Mouse (Mus musculus): ENCODE data around the gene Mapk6. TPM values are rescaled to one million over a fixed set of nuclear protein-coding genes. Genes with fewer than 3 reads are reported as not detected.

The Mapk6 gene
- 7.7 and 13.1 TPM in 2 replicates for polyA plus RNA-seq (2012; rRNA removed; ENCODE audit: low replicate concordance)

GRCm38 (mm10) chr9:75409852-75410378 is at the start of gene Mapk6:
Gene Mapk6 (minus strand): TSS chr9:75410005.

GRCm38 (mm10) chr9:75440796-75441666 is 31.2 kb upstream of the Mapk6 start, which contains the start of gene Leo1:
Gene Leo1 (plus strand): TSS chr9:75441524.

GRCm38 (mm10) chr9:75347458-75347857 is 62.3 kb downstream of the Mapk6 start, which contains the start of gene Bcl2l10:
Gene Bcl2l10 (plus strand): TSS chr9:75347758.

Other genes starting within 250 kb of the Mapk6 start
- gene Myo5c, start 178.0 kb downstream of the Mapk6 start, polyA plus RNA-seq (2012; rRNA removed; ENCODE audit: low replicate concordance): 5.0 and 14.5 TPM in 2 replicates
- 5.7 and 7.3 TPM in 2 replicates for gene Gnb5, start 103.7 kb downstream of the Mapk6 start, polyA plus RNA-seq (2012; rRNA removed; ENCODE audit: low replicate concordance)
- gene Bcl2l10, start 62.2 kb downstream of the Mapk6 start, polyA plus RNA-seq (2012; rRNA removed; ENCODE audit: low replicate concordance): 0.15 TPM in 1 of 2 replicates, not detected in the other
- gene Leo1, start 31.5 kb upstream of the Mapk6 start, polyA plus RNA-seq (2012; rRNA removed; ENCODE audit: low replicate concordance): 1.3 TPM in 2 replicates
- 5.6 and 7.0 TPM in 2 replicates for gene Tmod3, start 149.7 kb upstream of the Mapk6 start, polyA plus RNA-seq (2012; rRNA removed; ENCODE audit: low replicate concordance)
- gene Tmod2, start 201.3 kb upstream of the Mapk6 start, polyA plus RNA-seq (2012; rRNA removed; ENCODE audit: low replicate concordance): 0.07 and 0.12 TPM in 2 replicates
- gene Lysmd2, start 215.7 kb upstream of the Mapk6 start, polyA plus RNA-seq (2012; rRNA removed; ENCODE audit: low replicate concordance): 9.9 and 24.3 TPM in 2 replicates